Mouse (Mus musculus): ENCODE measurements at regions not wholly inside any gene's neighbourhood (a gene's known extent, or its start where the extent isn't known, plus 50 kb on each side); places are given as distances from the start of the nearest gene placed in this dataset.

DNA sequence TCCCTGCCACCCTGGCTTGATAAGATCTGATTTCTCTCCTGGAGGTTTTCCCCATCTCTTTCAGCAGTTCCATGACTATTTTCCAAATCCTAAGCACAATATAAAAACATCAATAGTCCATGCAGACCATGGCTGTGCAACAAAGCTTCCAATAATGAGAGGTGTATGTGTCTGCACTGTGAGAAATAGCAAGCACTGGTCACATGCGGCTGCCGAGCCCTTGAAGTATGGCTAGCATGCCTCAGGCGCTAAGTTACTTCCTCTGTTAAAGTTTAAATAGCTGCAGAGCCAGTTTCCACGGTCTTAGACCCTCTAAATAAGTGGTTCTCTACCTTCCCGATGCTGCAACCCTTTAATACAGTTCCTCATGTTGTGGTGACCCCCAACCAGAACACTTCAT, 306.6 kb downstream of the Bbx start:
- TF ChIP-seq CTCF (IDR thresholded peaks at IDR 0.05) (no peak), EP300 (IDR thresholded peaks at IDR 0.05; ENCODE audit: insufficient read depth, low read depth, low read length) (no peak), POLR2A (IDR thresholded peaks at IDR 0.05; ENCODE audit: insufficient read depth, low read depth, low read length) (no peak)
